Mouse (Mus musculus) liver, embryonic 14.5 days (tissue): ENCODE data around the gene Olfr748.

ENCODE experiments used
- CTCF ChIP-seq: IDR thresholded peaks from 2 replicates; pipeline ENCODE4 v1.5.1; 2016; ENCODE audit warnings: antibody characterized with exemption, low read depth, control low read depth
- EP300 ChIP-seq: IDR thresholded peaks from 2 replicates; pipeline ENCODE4 v1.6.1; 2016; ENCODE audit warnings: antibody characterized with exemption, low read depth

DNA sequence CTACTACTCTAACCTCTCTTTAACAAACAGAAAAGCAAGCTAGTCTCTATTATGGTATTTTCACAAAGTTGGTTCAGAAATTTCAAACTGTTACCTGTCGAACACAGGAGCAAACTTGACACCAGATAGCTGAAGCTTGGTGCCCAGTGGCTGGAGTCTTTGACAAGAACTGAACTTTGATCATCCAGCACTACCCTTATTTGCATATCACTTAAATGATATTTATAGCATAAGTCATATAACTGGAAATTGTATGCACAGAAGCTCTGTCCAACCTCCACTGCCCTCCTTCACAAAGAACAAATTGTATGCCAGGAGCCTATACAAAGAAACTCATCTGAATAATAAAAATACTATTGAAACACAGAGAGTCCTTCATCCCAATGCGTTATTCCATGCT lies 34.4 kb downstream of the Olfr748 start:
- TF ChIP-seq CTCF (no peak), EP300 (no peak)
